Mouse (Mus musculus): ENCODE measurements around the gene Myo6.

- TF ChIP-seq TAL1 (IDR thresholded peaks at IDR 0.05; ENCODE audit: low read length) (no peak), GATA1 (IDR thresholded peaks at IDR 0.05; ENCODE audit: low read length) (no peak)
These were observed 171.0 kb downstream of the Myo6 start for GRCm38 (mm10) chr9:80335660-80336357.

Data from erythroblast, embryonic 14.5 days (primary cell).